Mouse (Mus musculus) heart, postnatal 0 days (tissue): ENCODE results near the gene Gjb5. TPM values are rescaled to one million over a fixed set of nuclear protein-coding genes. Genes with fewer than 3 reads are reported as not detected.

ENCODE experiments used
- ATAC-seq: fragments of 200-750 bp; cut with Nextera tagmentation; 2 replicates; pipeline ENCODE4 v1.8.0; 2017; ENCODE audit warnings: low read depth, moderate number of reproducible peaks, moderate library complexity; ENCODE audit not compliant: insufficient read depth
- DNase-seq: peaks from one replicate; pipeline ENCODE4 v3.0.0-alpha.2; 2016; ENCODE audit warnings: low spot score
- H3K27ac ChIP-seq: fragments of 300-500 bp; sonication (generic); 2 replicates; pipeline ENCODE4 v1.5.1; 2014; ENCODE audit warnings: low read depth, mild to moderate bottlenecking
- H3K27me3 ChIP-seq: fragments of 300-500 bp; sonication (generic); 2 replicates; pipeline ENCODE4 v1.6.1; 2014; ENCODE audit warnings: low read length, mixed read lengths; ENCODE audit not compliant: control insufficient read depth, insufficient read depth
- H3K36me3 ChIP-seq: fragments of 300-500 bp; sonication (generic); replicated peaks from 2 replicates; pipeline ENCODE4 v1.6.1; 2014; ENCODE audit warnings: low read length, mixed read lengths; ENCODE audit not compliant: control insufficient read depth, insufficient read depth
- H3K4me1 ChIP-seq: fragments of 300-500 bp; sonication (generic); 2 replicates; pipeline ENCODE4 v1.6.1; 2014; ENCODE audit warnings: antibody characterized with exemption; ENCODE audit not compliant: control insufficient read depth, insufficient read depth
- H3K4me2 ChIP-seq: fragments of 300-500 bp; sonication (generic); 2 replicates; pipeline ENCODE4 v1.6.1; 2014; ENCODE audit warnings: low read depth, mild to moderate bottlenecking, low read length, moderate library complexity
- H3K4me3 ChIP-seq: fragments of 300-500 bp; sonication (generic); 2 replicates; pipeline ENCODE4 v1.5.1; 2014; ENCODE audit warnings: low read depth, low read length
- H3K9ac ChIP-seq: fragments of 300-500 bp; sonication (generic); replicated peaks from 2 replicates; pipeline ENCODE4 v1.6.1; 2014; ENCODE audit warnings: low read depth, low read length, mixed read lengths
- H3K9me3 ChIP-seq: fragments of 300-500 bp; sonication (generic); replicated peaks from 2 replicates; pipeline ENCODE4 v1.6.1; 2016; ENCODE audit warnings: low read length; ENCODE audit not compliant: control insufficient read depth
- CTCF ChIP-seq: IDR thresholded peaks from 2 replicates; pipeline ENCODE4 v1.5.1; 2016; ENCODE audit warnings: antibody characterized with exemption, control low read depth, low read depth
- EP300 ChIP-seq: IDR thresholded peaks from 2 replicates; pipeline ENCODE4 v1.6.1; 2016; ENCODE audit warnings: antibody characterized with exemption, low read depth
- WGBS: fragments of 180-500 bp; shearing (Covaris S2); extraction: QIAGEN DNeasy Blood & Tissue Kit; methylation state at CpG from one replicate; pipeline ENCODE4 v1.1.7; 2014; 5-methylcytosine and 5-hydroxymethylcytosine counted together
- polyA plus RNA-seq: library from polyadenylated mRNA; unstranded; fragments of >200 nt; fragmentation: Nextera tagmentation; extraction: Ambion mirVana; gene quantifications from 2 replicates; pipeline ENCODE4 v1.2.1, GENCODE M21; 2015
- total RNA-seq: library from RNA; depleted of rRNA; stranded (reverse); fragments of >200 nt; gene quantifications from 2 replicates; pipeline ENCODE4 v1.2.3, GENCODE M21; 2014; ENCODE audit warnings: low replicate concordance; rRNA removed

Gene Gjb5
- total and polyA plus RNA-seq, 2 experiments from 2014 or later = 0.51 to 2.7 TPM

- Histone ChIP-seq H3K9me3 (no peaks in the 10 kb centered on the region), H3K9ac (no peak overlapping the region), H3K4me2 (no peak overlapping the region), H3K4me1 (no peaks in the 10 kb centered on the region), H3K27me3 (0 out of 2 replicates have a peak, but pooled peaks cover 4% of the 10 kb centered on the region), H3K36me3 (no peaks in the 10 kb centered on the region), H3K4me3 (no peak overlapping the region), H3K27ac (no peak overlapping the region)
- ATAC-seq (no peak), DNase-seq (no peak)
- WGBS = 45% methylated on average over 2 of the region's 2 CpGs
- TF ChIP-seq EP300 (no peak), CTCF (no peak)
Observed at GRCm38 (mm10) chr4:127306915-127307314, 51.1 kb downstream of the Gjb5 start.

Other genes with a start within 250 kb of the Gjb5 start
- gene Tmem35b, start 234.5 kb downstream of the Gjb5 start, total RNA-seq = 1.8 and 8.2 TPM in 2 replicates
- 9.1 and 10.2 TPM in 2 replicates for gene Tmem35b, start 234.5 kb downstream of the Gjb5 start, polyA plus RNA-seq
- 0.15 and 0.57 TPM in 2 replicates for gene Dlgap3, start 189.0 kb downstream of the Gjb5 start, total RNA-seq
- 0.12 and 0.15 TPM in 2 replicates for gene Dlgap3, start 189.0 kb downstream of the Gjb5 start, polyA plus RNA-seq
- gene Smim12, start 114.4 kb downstream of the Gjb5 start, total RNA-seq = 58.4 and 58.6 TPM in 2 replicates
- 69.0 and 74.7 TPM in 2 replicates for gene Smim12, start 114.4 kb downstream of the Gjb5 start, polyA plus RNA-seq
- gene Gja4, start 44.1 kb downstream of the Gjb5 start, total RNA-seq = 38.4 and 45.0 TPM in 2 replicates
- gene Gja4, start 44.1 kb downstream of the Gjb5 start, polyA plus RNA-seq = 20.7 and 23.4 TPM in 2 replicates
- not detected in 2 replicates for gene Gjb3, start 27.3 kb downstream of the Gjb5 start, total RNA-seq
- 0.16 and 0.18 TPM in 2 replicates for gene Gjb3, start 27.3 kb downstream of the Gjb5 start, polyA plus RNA-seq
- gene Gjb4, start 4.1 kb downstream of the Gjb5 start, total RNA-seq = not detected in 2 replicates
- gene Gjb4, start 4.1 kb downstream of the Gjb5 start, polyA plus RNA-seq = not detected in 2 replicates